Mouse (Mus musculus) splenic B cell, adult 2 months (primary cell): ENCODE measurements at regions not wholly inside any gene's neighbourhood (a gene's known extent, or its start where the extent isn't known, plus 50 kb on each side); places are given as distances from the start of the nearest gene placed in this dataset.

Source experiments
- DNase-seq: peaks from one replicate; pipeline ENCODE4 v3.0.0-alpha.2; 2011; ENCODE audit warnings: low read depth, low spot score
- H3K27me3 ChIP-seq: 2 replicates; pipeline ENCODE4 v1.6.1; 2012; ENCODE audit warnings: mild to moderate bottlenecking, low read length, moderate library complexity, mixed read lengths; ENCODE audit not compliant: control insufficient read depth, poor library complexity, insufficient read depth, severe bottlenecking
- H3K36me3 ChIP-seq: 2 replicates; pipeline ENCODE4 v1.6.1; 2012; ENCODE audit warnings: mild to moderate bottlenecking, low read length, moderate library complexity, mixed read lengths; ENCODE audit not compliant: control insufficient read depth, poor library complexity, insufficient read depth, severe bottlenecking

DNA sequence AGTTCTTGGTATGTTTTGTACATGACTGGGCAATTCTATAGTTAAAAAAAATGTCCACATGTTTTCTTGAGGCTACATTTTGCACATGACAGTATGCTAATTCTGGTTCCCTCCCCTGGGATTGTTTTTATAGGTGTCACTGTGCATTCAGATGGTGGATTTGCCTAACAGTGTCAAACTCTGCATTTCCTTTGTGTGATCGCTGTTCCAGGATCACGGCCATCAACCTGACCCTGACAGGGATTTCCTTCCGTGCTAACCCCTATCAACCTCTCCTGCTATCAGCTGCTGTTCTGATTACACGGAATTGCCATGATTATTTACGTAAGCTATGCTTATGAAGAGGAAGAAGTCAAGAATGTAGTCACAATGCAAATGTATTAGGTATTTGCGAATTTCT, 155.1 kb upstream of the Tmem45b start:
- DNase-seq: no peak
- Histone ChIP-seq H3K36me3 (no peaks in the 10 kb centered on the region), H3K27me3 (no peaks in the 10 kb centered on the region)

DNA sequence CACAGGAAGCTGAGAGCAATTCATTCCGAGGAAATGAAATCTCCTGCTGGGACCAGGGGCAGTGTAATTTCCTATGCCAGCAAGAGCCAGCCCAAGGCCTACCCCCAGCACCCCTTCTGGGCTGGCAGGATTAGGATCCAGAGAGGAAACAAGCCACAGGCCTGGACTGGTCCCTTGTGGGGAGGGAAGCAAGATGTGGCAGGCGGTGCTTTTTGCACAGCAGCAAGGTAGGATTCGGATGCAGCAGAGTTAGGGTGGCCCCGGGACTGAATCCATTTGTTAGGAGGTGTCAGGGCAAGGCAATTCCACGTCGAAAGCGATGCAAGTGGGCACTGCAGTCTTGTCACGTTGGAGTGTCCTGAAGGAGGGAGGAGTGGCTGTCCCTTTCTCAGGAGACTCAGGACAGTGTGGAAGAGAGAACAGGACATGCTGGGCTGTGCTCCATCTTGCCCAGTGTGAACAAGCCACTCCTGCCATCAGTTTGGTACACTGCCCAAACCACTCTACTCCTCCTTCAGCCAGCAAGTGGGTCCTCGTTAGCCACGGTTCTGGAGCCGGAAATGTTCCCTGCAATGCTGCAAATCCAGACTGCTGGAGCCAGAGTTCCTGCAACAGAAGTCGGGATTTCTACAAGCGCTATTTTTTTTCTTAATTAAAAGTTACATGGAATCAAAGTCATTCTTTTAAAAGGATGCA, 150.1 kb upstream of the Tmem45b start:
- no peak for DNase-seq
- no peaks in the 10 kb centered on the region for H3K36me3 ChIP-seq
- H3K27me3 ChIP-seq: no peaks in the 10 kb centered on the region

DNA sequence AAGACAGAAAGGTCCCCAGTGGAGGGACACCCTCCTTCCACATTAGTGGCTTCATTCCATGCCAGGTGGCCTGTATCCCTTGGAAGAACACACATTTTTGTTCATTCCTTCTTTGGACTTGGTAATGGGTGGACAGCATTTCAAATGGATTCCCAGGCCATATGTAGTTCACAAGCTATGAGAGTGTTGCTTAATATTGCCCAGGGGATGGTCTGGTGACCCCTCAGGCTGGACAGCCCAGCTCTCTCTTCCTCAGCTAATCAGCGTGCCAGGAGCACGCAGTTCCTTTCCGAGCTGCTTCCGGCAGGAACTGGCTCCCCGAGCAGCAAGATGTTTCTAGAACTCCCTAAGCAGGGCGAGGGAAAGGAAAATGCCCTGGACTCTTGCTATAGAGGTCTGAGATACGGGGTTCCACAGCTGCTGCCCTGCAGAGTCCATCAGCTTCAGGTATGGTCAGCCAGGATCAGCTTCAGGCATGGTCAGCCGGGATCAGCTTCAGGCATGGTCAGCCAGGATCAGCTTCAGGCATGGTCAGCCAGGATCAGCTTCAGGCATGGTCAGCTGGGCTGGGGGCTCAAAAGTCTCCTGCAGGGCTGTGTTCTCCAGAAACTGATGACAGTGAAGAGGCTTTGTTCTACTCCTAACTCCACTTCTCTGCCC, 146.9 kb upstream of the Tmem45b start:
- DNase-seq: no peak
- H3K27me3 ChIP-seq: no peaks in the 10 kb centered on the region
- no peaks in the 10 kb centered on the region for H3K36me3 ChIP-seq

DNA sequence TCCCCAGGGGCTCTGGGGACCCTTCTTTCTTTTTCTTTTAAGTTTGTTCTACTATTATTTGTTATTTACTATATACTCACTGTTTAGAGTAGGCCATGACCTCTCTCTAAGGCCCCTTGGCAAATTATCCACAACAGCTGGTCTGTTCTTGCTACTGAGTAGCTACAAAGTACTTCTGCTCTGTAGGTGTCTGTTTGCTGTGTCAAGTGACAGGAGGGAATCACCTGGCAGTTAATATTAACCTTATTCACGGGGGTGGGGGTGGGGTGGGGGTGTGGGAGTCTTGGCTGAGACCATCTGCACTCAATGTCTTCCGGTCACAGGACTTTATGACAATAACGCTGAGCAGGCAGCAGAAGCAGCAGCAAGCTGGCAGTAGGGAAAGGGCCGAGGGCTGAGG, 146.4 kb upstream of the Tmem45b start:
- Histone ChIP-seq H3K36me3 (no peaks in the 10 kb centered on the region), H3K27me3 (no peaks in the 10 kb centered on the region)
- no peak for DNase-seq

DNA sequence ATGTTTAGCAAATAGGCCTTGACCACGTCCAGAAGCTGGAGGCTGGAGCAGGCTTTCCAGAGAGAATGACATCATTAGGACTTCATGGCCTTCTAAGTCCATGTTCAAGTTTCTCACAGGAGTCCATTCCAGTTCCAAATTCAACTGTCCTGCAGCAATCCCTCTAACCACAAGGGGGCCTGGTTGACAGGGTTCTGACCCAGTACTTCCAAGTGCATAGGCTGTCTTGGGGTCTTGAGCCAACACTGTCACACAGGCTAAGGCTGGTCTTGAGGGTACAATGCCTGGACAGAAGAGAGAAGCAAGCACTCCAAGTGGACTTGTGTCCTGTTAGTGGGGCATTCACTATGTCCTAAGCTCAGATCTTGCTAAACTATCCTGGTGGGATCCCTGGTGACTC, 145.9 kb upstream of the Tmem45b start:
- DNase-seq: no peak
- no peaks in the 10 kb centered on the region for H3K36me3 ChIP-seq
- H3K27me3 ChIP-seq: no peaks in the 10 kb centered on the region

DNA sequence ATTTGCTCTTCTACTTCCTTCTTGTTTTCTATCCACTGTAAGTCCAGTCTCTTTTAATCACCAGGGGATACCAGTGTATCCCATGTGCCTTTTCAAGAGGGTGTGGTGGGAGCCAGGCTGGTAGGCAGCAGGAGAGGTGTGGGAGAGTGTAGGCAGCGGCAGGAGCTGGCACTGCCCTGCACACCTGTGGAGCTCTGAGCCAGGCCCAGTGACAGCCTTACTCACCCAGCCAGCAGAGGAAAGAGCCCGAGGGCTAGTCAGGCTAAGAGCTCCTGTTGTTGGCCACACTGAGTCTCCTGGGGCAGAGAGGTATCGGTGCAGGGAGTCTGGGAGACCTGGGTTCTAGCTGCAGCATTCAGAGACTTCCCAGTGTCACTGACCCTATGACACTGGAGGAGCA, 145.5 kb upstream of the Tmem45b start:
- no peak for DNase-seq
- H3K36me3 ChIP-seq: no peaks in the 10 kb centered on the region
- no peaks in the 10 kb centered on the region for H3K27me3 ChIP-seq

DNA sequence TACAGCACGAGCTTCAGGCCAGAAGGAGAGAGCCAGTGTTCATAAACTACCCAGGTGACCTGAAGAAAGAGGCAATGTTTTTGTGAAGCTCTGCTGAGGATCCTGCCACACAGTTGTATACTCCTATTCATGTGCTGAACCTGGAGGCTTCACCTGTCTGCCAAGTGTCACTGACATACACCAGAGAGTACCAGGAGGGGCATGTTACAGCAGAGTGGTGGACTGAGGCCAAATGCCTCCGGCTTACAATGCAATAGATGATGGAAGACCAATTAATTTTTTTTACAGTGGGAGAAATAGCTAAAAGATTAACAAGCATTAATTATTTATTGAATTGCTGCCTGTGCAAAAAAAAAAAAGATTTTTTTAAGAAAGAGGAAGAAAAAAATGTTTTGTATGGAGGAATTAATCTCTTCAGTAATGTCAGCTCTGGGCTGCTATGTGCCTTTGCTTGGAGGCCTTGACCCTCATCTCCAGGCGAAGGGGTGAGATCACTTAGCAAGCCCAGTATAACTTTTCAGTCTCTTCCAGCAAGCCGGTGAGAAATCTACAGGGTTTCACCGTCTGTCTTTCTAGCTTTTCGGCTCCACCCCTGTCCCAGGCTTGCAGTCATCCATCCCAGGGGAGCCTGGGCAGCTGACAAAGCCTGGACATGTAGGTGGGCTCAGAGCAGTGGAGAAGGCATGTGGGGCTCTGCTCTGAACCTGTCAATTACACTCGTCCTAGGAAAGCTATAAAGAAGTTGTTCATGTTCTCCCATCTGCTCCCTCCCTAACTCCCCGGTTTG, 144.0 kb upstream of the Tmem45b start:
- no peaks in the 10 kb centered on the region for H3K27me3 ChIP-seq

DNA sequence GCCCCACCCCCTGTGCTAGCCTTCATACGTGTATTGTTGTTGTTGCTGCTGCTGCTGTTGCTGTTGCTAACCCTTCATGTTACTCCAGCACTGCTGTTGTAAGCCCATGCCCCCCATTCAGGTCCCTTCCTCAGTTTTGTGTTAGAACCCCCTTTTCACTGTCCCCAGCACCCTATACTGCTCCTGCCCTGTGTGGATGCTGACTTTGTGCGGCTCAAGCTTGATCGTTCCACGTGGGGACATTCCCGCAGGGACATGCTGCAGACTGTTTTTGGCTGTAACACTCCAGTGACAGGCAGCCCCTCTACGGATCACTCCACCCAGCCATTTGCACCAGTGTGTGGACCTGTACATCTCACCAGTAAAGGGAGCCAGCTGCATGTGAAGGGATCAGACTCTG, 142.7 kb upstream of the Tmem45b start:
- DNase-seq: no peak
- H3K36me3 ChIP-seq: no peaks in the 10 kb centered on the region

More for the DNA sequence above, 144.0 kb upstream of the Tmem45b start:
- no peak for DNase-seq
- no peaks in the 10 kb centered on the region for H3K36me3 ChIP-seq

DNA sequence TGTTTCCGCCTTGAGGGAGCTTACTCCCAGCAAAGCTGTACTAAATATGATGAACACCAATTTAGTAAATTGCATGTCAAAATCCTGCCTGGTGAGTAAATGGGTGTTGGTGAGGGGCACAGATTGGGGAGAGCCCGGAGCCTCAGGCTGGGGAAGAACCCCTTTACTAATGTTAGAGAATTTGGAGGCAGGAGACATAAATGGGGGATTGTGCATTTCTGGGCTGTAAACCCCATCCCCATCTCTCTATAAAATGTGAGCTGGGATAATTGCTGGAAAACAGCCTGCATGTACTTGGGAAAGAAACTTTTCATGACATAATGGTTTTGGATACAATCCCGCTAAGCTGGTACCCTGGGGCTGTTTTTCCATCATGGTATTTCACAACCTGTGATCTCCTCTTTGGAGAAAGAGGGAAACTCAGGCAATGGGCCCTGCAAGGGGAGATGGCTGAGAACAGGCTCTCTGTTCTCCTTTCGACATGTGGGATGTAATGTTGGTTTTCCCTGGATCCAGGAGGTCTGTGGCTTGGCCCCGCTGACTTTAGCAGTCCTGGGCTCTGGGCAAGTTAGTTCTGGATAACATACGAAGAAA, 140.3 kb upstream of the Tmem45b start:
- Histone ChIP-seq H3K36me3 (no peaks in the 10 kb centered on the region), H3K27me3 (no peaks in the 10 kb centered on the region)
- no peak for DNase-seq

More for the DNA sequence above, 142.7 kb upstream of the Tmem45b start:
- H3K27me3 ChIP-seq: no peaks in the 10 kb centered on the region

DNA sequence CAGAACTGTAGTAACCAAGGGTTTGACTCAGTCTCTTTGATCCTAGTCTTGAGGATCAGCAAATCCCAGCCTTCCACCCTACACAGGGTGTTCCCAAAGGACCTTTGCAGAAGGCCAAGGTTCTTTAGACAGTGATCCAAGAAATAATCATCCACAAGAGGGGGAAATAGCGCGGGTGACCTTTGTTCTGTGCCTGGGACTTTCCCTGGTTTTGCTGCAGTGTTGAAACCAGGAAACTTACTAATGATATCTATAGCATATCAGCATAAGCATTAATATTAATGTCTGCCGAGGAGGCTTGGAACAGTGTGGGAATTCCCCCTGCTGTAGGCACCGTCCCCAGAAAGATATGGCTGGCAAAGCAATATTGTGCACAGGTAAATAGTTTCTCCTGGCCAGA, 138.4 kb upstream of the Tmem45b start:
- no peak for DNase-seq
- H3K36me3 ChIP-seq: no peaks in the 10 kb centered on the region
- H3K27me3 ChIP-seq: no peaks in the 10 kb centered on the region

DNA sequence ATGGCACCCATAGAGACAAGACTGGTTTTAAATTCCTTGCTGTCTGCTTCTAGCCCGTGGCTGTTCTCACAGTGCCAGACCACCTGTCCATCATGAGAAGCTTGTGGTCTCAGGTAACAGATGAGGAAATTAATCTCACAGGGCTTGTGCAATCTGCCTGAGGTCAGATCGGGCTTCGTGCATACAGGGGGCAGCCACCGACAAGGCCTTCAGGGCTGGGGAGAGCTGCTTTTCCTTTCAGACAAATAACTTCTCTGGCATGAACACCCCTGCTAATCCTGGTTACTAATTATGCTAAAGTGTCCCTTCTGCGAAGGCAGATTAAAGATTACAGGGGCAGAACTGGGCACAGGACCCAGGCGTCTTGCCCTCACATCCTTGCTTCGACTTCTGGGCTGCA, 130.8 kb upstream of the Tmem45b start:
- no peaks in the 10 kb centered on the region for H3K36me3 ChIP-seq
- no peak for DNase-seq
- H3K27me3 ChIP-seq: no peaks in the 10 kb centered on the region

DNA sequence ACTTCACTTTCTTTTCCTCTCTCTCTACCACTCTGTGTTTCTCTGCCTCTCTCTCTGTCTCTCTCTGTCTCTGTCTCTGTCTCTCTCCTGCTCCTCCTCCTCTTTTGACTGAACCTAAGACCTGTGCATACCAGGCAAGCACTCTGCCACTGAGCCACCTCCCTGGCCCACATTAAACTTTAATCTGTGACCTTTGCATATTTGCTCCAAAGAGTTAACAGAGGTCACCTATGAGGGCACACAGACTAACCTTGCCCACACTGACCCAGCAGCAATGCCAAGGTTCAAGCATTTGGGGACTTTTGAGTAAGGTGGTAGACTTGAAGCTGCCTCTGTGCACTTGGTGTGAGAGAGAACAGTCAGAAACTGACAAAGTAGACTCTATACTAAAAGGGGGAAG, 123.4 kb upstream of the Tmem45b start:
- DNase-seq: no peak
- no peaks in the 10 kb centered on the region for H3K36me3 ChIP-seq
- no peaks in the 10 kb centered on the region for H3K27me3 ChIP-seq

DNA sequence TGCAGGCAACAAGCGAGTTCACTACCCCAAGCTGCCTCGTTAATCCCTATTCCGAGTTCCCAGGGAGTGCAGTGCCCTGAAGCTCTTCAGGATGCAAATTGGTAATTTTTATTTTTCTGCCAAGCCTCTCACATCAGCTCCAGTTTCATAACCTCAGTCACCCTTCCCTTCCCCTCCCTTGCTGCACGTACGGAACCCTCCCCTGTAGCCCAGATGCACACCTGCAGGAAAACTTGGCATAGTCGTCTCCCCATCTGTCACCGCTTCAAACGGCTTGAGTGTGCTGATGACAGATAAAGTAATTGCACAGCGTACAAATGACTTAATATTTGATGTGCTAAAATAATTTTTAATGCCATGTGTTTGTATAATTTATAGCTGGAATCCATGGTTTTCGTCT, 119.7 kb upstream of the Tmem45b start:
- Histone ChIP-seq H3K36me3 (no peaks in the 10 kb centered on the region), H3K27me3 (no peaks in the 10 kb centered on the region)
- DNase-seq: no peak

DNA sequence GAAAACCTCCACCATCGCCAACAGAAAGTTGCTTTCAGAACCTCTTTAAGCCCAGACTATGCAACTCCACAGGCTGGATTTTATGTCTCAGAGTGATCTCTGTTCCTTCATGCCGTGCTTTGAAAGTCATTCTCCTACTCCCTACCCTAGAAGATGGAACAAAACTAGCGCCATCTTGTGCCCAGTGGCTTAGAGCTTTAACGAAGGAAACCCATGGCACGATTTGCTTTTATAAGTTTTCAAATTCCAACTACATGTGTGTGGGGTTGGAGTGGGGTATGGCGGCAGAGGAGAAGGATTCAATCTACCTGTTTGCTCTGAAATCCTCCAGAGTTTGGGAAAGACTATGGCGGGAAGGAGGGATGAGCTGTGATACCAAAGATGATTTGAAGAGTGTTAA, 118.7 kb upstream of the Tmem45b start:
- Histone ChIP-seq H3K36me3 (no peaks in the 10 kb centered on the region), H3K27me3 (no peaks in the 10 kb centered on the region)
- DNase-seq: no peak
